Mouse (Mus musculus): Measurements from ENCODE around the gene Bckdhb. TPM values are rescaled to one million over a fixed set of nuclear protein-coding genes. Genes with fewer than 3 reads are reported as not detected.

The Bckdhb gene
- total RNA-seq, 2 experiments from 2014 or later, result 29.8 to 34.7 TPM

GRCm38 (mm10) chr9:84083551-84083950 is 158.6 kb downstream of the Bckdhb start:
- intact Hi-C loops (cut with DNase I), result no loop called here
- no peak for DNase-seq (ENCODE audit: extremely low spot score in 1 of 2, low spot score in 2 of 2)

- DNase-seq (ENCODE audit: extremely low spot score in 1 of 2, low spot score in 2 of 2), result no peak
- intact Hi-C loops (cut with DNase I), result no loop called here
Observed at GRCm38 (mm10) chr9:84084686-84085085, 159.7 kb downstream of the Bckdhb start.

GRCm38 (mm10) chr9:84090316-84091063 is 165.5 kb downstream of the Bckdhb start:
- intact Hi-C loops (cut with DNase I), result no loop called here
- DNase-seq (ENCODE audit: extremely low spot score in 1 of 2, low spot score in 2 of 2), result no peak

- intact Hi-C loops (cut with DNase I), result no loop called here
- DNase-seq (ENCODE audit: extremely low spot score in 1 of 2, low spot score in 2 of 2), result no peak
Observed at GRCm38 (mm10) chr9:84092994-84093393, 168.0 kb downstream of the Bckdhb start.

- intact Hi-C loops (cut with DNase I), result no loop called here
- DNase-seq (ENCODE audit: extremely low spot score in 1 of 2, low spot score in 2 of 2), result peak in 1 of 2 experiments; percentile 25
Observed at GRCm38 (mm10) chr9:84094111-84094510, 169.2 kb downstream of the Bckdhb start.

GRCm38 (mm10) chr9:84096484-84097015 is 171.6 kb downstream of the Bckdhb start:
- DNase-seq (ENCODE audit: extremely low spot score in 1 of 2, low spot score in 2 of 2), result no peak
- intact Hi-C loops (cut with DNase I), result no loop called here

GRCm38 (mm10) chr9:84103344-84103743 is 178.4 kb downstream of the Bckdhb start:
- DNase-seq (ENCODE audit: extremely low spot score in 1 of 2, low spot score in 2 of 2), result no peak
- intact Hi-C loops (cut with DNase I), result no loop called here

- no peak for DNase-seq (ENCODE audit: extremely low spot score in 1 of 2, low spot score in 2 of 2)
- intact Hi-C loops (cut with DNase I), result no loop called here
Observed at GRCm38 (mm10) chr9:84106438-84106837, 181.5 kb downstream of the Bckdhb start.

GRCm38 (mm10) chr9:84107045-84107813 is 182.3 kb downstream of the Bckdhb start:
- intact Hi-C loops (cut with DNase I), result no loop called here
- DNase-seq (ENCODE audit: extremely low spot score in 1 of 2, low spot score in 2 of 2), result no peak

GRCm38 (mm10) chr9:84108534-84108933 is 183.6 kb downstream of the Bckdhb start:
- intact Hi-C loops (cut with DNase I), result no loop called here

GRCm38 (mm10) chr9:84109777-84110478 is 185.0 kb downstream of the Bckdhb start:
- DNase-seq (ENCODE audit: extremely low spot score in 1 of 2, low spot score in 2 of 2), result peak; percentile 42 to 79
- intact Hi-C loops (cut with DNase I), result no loop called here

More at GRCm38 (mm10) chr9:84108534-84108933, 183.6 kb downstream of the Bckdhb start:
- no peak for DNase-seq (ENCODE audit: extremely low spot score in 1 of 2, low spot score in 2 of 2)

- intact Hi-C loops (cut with DNase I), result no loop called here
Observed at GRCm38 (mm10) chr9:84110616-84111015, 185.7 kb downstream of the Bckdhb start.

GRCm38 (mm10) chr9:84112319-84112718 is 187.4 kb downstream of the Bckdhb start:
- intact Hi-C loops (cut with DNase I), result no loop called here
- no peak for DNase-seq (ENCODE audit: extremely low spot score in 1 of 2, low spot score in 2 of 2)

More at GRCm38 (mm10) chr9:84110616-84111015, 185.7 kb downstream of the Bckdhb start:
- peak in 1 of 2 experiments; percentile 27 for DNase-seq (ENCODE audit: extremely low spot score in 1 of 2, low spot score in 2 of 2)

GRCm38 (mm10) chr9:84112842-84113568 is 188.1 kb downstream of the Bckdhb start:
- no peak for DNase-seq (ENCODE audit: extremely low spot score in 1 of 2, low spot score in 2 of 2)
- intact Hi-C loops (cut with DNase I), result no loop called here

- DNase-seq (ENCODE audit: extremely low spot score in 1 of 2, low spot score in 2 of 2), result no peak
- intact Hi-C loops (cut with DNase I), result no loop called here
Observed at GRCm38 (mm10) chr9:84114254-84114653, 189.3 kb downstream of the Bckdhb start.

- peak in 1 of 2 experiments; percentile 34 for DNase-seq (ENCODE audit: extremely low spot score in 1 of 2, low spot score in 2 of 2)
- intact Hi-C loops (cut with DNase I), result no loop called here
Observed at GRCm38 (mm10) chr9:84117337-84117736, 192.4 kb downstream of the Bckdhb start.

GRCm38 (mm10) chr9:84124996-84125395 is 200.1 kb downstream of the Bckdhb start:
- DNase-seq (ENCODE audit: extremely low spot score in 1 of 2, low spot score in 2 of 2), result no peak

GRCm38 (mm10) chr9:84130338-84130737 is 205.4 kb downstream of the Bckdhb start:
- no peak for DNase-seq (ENCODE audit: extremely low spot score in 1 of 2, low spot score in 2 of 2)
- intact Hi-C loops (cut with DNase I), result no loop called here

More at GRCm38 (mm10) chr9:84124996-84125395, 200.1 kb downstream of the Bckdhb start:
- intact Hi-C loops (cut with DNase I), result no loop called here

Measured in left cerebral cortex, postnatal 10 days (tissue).